Mouse (Mus musculus) spleen, adult 2 months (tissue): ENCODE data around the gene Alg14.

Experiments used
- CTCF ChIP-seq: fragments of 200-500 bp; IDR thresholded peaks from 2 replicates; pipeline ENCODE4 v1.5.1; 2011; ENCODE audit warnings: mild to moderate bottlenecking, inconsistent platforms; ENCODE audit not compliant: insufficient read depth, insufficient read length, insufficient replicate concordance; ENCODE audit errors: extremely low read depth
- POLR2A ChIP-seq: fragments of 200-500 bp; IDR thresholded peaks from 2 replicates; pipeline ENCODE4 v1.6.1; 2011; ENCODE audit warnings: low read depth, low read length, inconsistent platforms

- TF ChIP-seq CTCF: no peak
- TF ChIP-seq POLR2A: no peak
These were observed 29.3 kb downstream of the Alg14 start for GRCm38 (mm10) chr3:121320896-121321295.
